Mouse (Mus musculus): ENCODE results near the gene Fam71f1. TPM values are rescaled to one million over a fixed set of nuclear protein-coding genes. Genes with fewer than 3 reads are reported as not detected.

Gene Fam71f1
- 0.12 and 0.26 TPM in 2 replicates for polyA plus RNA-seq (2015; fragmentation: Nextera tagmentation; extraction: Ambion mirVana)

DNA sequence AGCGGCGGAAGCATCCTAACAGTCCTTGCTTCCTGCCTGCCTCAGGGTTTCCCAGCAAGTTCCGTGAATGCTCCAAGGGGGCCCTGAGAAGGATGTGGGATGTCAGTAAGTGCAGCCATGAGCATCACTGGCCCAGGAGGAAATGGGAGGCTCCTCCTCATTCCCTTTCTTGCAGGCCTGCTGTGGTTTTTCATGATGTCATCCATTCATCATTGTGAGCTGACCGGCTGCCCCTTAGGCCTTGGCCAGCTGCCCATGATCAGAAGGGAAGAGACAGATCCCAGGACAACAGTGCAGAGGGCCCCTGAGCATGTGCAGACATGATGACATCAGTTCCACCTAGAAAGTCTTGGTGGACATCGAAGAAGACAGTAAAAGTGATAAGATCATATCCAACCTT, at the start of gene Fam71f1:
Gene Fam71f1, plus strand, starts transcription at position 262 of the 400 bp plus-strand sequence.
- no peak within 1 kb of the TSS for H3K27ac ChIP-seq (ENCODE audit: low read length)
- peak; percentile 85 for ATAC-seq (ENCODE audit: low FRiP score, low TSS enrichment)
- 22% methylated on average over 3 of the region's 5 CpGs for WGBS

GRCm38 (mm10) chr6:29270961-29271360, 48.0 kb upstream of the Fam71f1 start:
- peak overlapping the region; percentile 45 for H3K4me2 ChIP-seq (replicated peaks; ENCODE audit: low read depth, low read length)
- peak overlapping the region; percentile 6; the same call in 1 of the 2 replicates for H3K4me3 ChIP-seq (ENCODE audit: low read length)
- no peaks in the 10 kb centered on the region; the same call in 1 of the 2 replicates for H3K27me3 ChIP-seq (ENCODE audit: insufficient read depth, low read length)
- peak overlapping the region; percentile 14; the same call in 1 of the 2 replicates for H3K9ac ChIP-seq (replicated peaks; ENCODE audit: low read length)
- H3K27ac ChIP-seq (ENCODE audit: low read length): no peak overlapping the region
- no peak; the same call in 1 of the 2 replicates for ATAC-seq (ENCODE audit: low FRiP score, low TSS enrichment)
- H3K4me1 ChIP-seq (ENCODE audit: insufficient read depth, low read length): peaks cover 13% of the 10 kb centered on the region
- peaks cover 7% of the 10 kb centered on the region for H3K36me3 ChIP-seq (ENCODE audit: insufficient read depth, low read length)
- 2% methylated on average over 8 of the region's 8 CpGs for WGBS
- H3K9me3 ChIP-seq (ENCODE audit: low read length): no peaks in the 10 kb centered on the region

More for the DNA sequence above, at the start of gene Fam71f1:
- Histone ChIP-seq H3K9ac (replicated peaks; ENCODE audit: low read length) (no peak within 1 kb of the TSS), H3K4me3 (ENCODE audit: low read length) (no peak within 1 kb of the TSS), H3K27me3 (ENCODE audit: insufficient read depth, low read length) (no peaks in the 10 kb centered on the region), H3K4me2 (replicated peaks; ENCODE audit: low read depth, low read length) (no peak within 1 kb of the TSS), H3K4me1 (ENCODE audit: insufficient read depth, low read length) (peaks cover 14% of the 10 kb centered on the region), H3K36me3 (ENCODE audit: insufficient read depth, low read length) (no peaks in the 10 kb centered on the region), H3K9me3 (ENCODE audit: low read length) (no peaks in the 10 kb centered on the region)

- Histone ChIP-seq H3K36me3 (ENCODE audit: insufficient read depth, low read length) (peaks cover 7% of the 10 kb centered on the region), H3K4me3 (ENCODE audit: low read length) (peak within 1 kb of the TSS; percentile 58), H3K9ac (replicated peaks; ENCODE audit: low read length) (peak within 1 kb of the TSS; percentile 73), H3K9me3 (ENCODE audit: low read length) (no peaks in the 10 kb centered on the region), H3K4me2 (replicated peaks; ENCODE audit: low read depth, low read length) (peak within 1 kb of the TSS; percentile 54), H3K27me3 (ENCODE audit: insufficient read depth, low read length) (no peaks in the 10 kb centered on the region; the same call in 1 of the 2 replicates), H3K27ac (ENCODE audit: low read length) (peak within 1 kb of the TSS; percentile 66; the same call in 1 of the 2 replicates), H3K4me1 (ENCODE audit: insufficient read depth, low read length) (peaks cover 13% of the 10 kb centered on the region)
- peak; percentile 98 for ATAC-seq (ENCODE audit: low FRiP score, low TSS enrichment)
- under 1% methylated on average over 45 of the region's 46 CpGs for WGBS
Observed at GRCm38 (mm10) chr6:29272312-29273072, 46.4 kb upstream of the Fam71f1 start, which contains the start of gene Hilpda. Gene Hilpda, plus strand, starts transcription at chr6:29272488.

GRCm38 (mm10) chr6:29276746-29277145, 42.2 kb upstream of the Fam71f1 start:
- Histone ChIP-seq H3K9ac (replicated peaks; ENCODE audit: low read length) (no peak overlapping the region), H3K4me1 (ENCODE audit: insufficient read depth, low read length) (peaks cover 5% of the 10 kb centered on the region; the same call in 1 of the 2 replicates), H3K36me3 (ENCODE audit: insufficient read depth, low read length) (peaks cover 7% of the 10 kb centered on the region), H3K4me2 (replicated peaks; ENCODE audit: low read depth, low read length) (no peak overlapping the region), H3K27ac (ENCODE audit: low read length) (no peak overlapping the region), H3K9me3 (ENCODE audit: low read length) (no peaks in the 10 kb centered on the region), H3K4me3 (ENCODE audit: low read length) (no peak overlapping the region), H3K27me3 (ENCODE audit: insufficient read depth, low read length) (no peaks in the 10 kb centered on the region)
- WGBS: 94% methylated on average over 5 of the region's 5 CpGs
- ATAC-seq (ENCODE audit: low FRiP score, low TSS enrichment): no peak

DNA sequence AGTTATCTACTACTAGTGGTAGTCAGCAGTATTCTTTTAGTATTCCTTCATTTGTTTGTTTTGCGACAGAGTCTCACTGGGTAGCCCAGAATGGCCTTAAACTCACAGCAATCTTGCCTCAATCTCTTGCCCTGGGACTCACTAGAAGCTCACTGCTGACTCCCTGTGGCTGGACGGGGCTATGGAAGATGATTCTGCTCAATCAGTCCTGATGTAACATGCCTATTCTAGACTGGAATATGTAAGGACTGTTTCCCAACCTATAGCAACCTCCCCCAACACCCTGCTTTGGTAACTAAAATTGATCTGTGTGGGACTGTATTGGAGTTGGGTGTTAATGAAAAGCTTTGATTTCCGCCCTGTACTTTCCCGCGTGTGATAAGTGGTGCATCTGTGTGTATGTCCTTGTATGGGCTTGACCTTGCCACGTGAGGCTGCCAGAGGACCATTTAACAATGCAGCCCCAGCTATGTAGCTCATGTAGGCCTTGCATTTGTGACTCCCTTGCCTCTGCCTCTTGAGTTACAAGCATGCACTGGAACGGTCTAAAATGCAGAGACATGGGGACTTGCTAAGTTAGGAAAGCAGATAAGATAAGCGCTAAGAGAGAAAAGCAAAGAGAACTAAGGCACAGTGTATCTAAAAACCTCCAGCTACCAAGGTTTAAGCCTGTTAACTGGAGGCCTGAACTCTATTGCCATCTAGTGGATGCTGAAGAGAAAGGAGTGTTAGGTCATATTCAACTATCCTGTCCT, 40.2 kb upstream of the Fam71f1 start:
- Histone ChIP-seq H3K27me3 (ENCODE audit: insufficient read depth, low read length) (no peaks in the 10 kb centered on the region), H3K4me3 (ENCODE audit: low read length) (no peak overlapping the region), H3K9ac (replicated peaks; ENCODE audit: low read length) (no peak overlapping the region), H3K4me2 (replicated peaks; ENCODE audit: low read depth, low read length) (no peak overlapping the region), H3K4me1 (ENCODE audit: insufficient read depth, low read length) (no peaks in the 10 kb centered on the region), H3K36me3 (ENCODE audit: insufficient read depth, low read length) (peaks cover 7% of the 10 kb centered on the region), H3K9me3 (ENCODE audit: low read length) (no peaks in the 10 kb centered on the region), H3K27ac (ENCODE audit: low read length) (no peak overlapping the region)
- peak; percentile 63; the same call in 1 of the 2 replicates for ATAC-seq (ENCODE audit: low FRiP score, low TSS enrichment)
- WGBS: 30% methylated on average over 8 of the region's 8 CpGs

GRCm38 (mm10) chr6:29279293-29279692, 39.6 kb upstream of the Fam71f1 start, which contains the start of gene Fam71f2:
Gene Fam71f2, plus strand, starts transcription at chr6:29279593.
- no peaks in the 10 kb centered on the region for H3K27me3 ChIP-seq (ENCODE audit: insufficient read depth, low read length)
- H3K9me3 ChIP-seq (ENCODE audit: low read length): no peaks in the 10 kb centered on the region
- no peak within 1 kb of the TSS for H3K27ac ChIP-seq (ENCODE audit: low read length)
- ATAC-seq (ENCODE audit: low FRiP score, low TSS enrichment): no peak
- H3K4me3 ChIP-seq (ENCODE audit: low read length): no peak within 1 kb of the TSS
- no peak within 1 kb of the TSS for H3K9ac ChIP-seq (replicated peaks; ENCODE audit: low read length)
- WGBS: 83% methylated on average over 8 of the region's 8 CpGs
- H3K36me3 ChIP-seq (ENCODE audit: insufficient read depth, low read length): peaks cover 7% of the 10 kb centered on the region
- H3K4me2 ChIP-seq (replicated peaks; ENCODE audit: low read depth, low read length): no peak within 1 kb of the TSS
- H3K4me1 ChIP-seq (ENCODE audit: insufficient read depth, low read length): no peaks in the 10 kb centered on the region

DNA sequence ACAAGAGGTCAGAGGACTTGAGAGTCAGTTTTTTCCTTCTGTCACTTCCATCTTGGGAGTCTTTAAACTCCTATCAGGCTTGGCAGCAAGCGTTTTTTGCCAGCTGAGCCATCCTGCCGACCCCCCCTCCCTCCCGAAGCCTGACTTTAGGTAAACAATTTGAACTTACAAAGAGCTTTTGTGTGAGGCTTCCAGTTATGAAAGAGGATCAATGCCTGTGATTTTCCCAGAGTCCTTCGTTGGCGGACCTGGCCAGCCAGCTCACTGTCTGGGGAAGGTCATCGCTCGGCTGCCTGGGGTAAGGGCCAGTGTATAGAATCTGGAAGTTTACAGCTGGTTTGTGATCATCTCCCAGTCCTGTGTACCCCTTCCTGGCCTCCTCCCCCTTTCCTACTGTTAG, 38.3 kb upstream of the Fam71f1 start:
- no peak overlapping the region for H3K4me2 ChIP-seq (replicated peaks; ENCODE audit: low read depth, low read length)
- WGBS: 63% methylated on average over 7 of the region's 7 CpGs
- H3K27me3 ChIP-seq (ENCODE audit: insufficient read depth, low read length): no peaks in the 10 kb centered on the region
- no peaks in the 10 kb centered on the region for H3K4me1 ChIP-seq (ENCODE audit: insufficient read depth, low read length)
- H3K4me3 ChIP-seq (ENCODE audit: low read length): no peak overlapping the region
- no peaks in the 10 kb centered on the region for H3K9me3 ChIP-seq (ENCODE audit: low read length)
- H3K27ac ChIP-seq (ENCODE audit: low read length): no peak overlapping the region
- no peak overlapping the region for H3K9ac ChIP-seq (replicated peaks; ENCODE audit: low read length)
- ATAC-seq (ENCODE audit: low FRiP score, low TSS enrichment): no peak
- no peaks in the 10 kb centered on the region for H3K36me3 ChIP-seq (ENCODE audit: insufficient read depth, low read length)

DNA sequence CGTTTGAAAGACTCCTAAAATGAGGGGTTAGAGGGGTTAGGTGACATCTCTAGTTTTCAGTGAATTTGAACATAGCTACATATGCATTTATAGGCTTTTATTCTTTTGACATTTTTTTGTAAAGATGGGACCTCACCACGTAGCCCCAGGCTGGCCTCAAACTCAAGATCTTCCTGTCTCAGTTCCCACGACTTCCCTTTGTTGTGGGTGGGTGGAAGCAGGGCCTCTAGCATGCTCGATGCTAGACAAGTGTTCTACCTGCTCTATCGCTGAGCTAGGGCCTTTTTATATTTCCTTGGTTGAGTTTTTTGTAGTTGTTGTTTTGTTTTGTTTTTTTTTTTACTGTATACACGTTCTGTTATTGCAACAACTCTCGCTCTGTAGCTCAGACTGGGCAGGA, 32.1 kb upstream of the Fam71f1 start:
- WGBS: 79% methylated on average over 7 of the region's 7 CpGs
- no peak overlapping the region for H3K4me2 ChIP-seq (replicated peaks; ENCODE audit: low read depth, low read length)

GRCm38 (mm10) chr6:29287481-29287880, 31.5 kb upstream of the Fam71f1 start:
- Histone ChIP-seq H3K9ac (replicated peaks; ENCODE audit: low read length) (no peak overlapping the region), H3K4me3 (ENCODE audit: low read length) (no peak overlapping the region), H3K36me3 (ENCODE audit: insufficient read depth, low read length) (no peaks in the 10 kb centered on the region), H3K27ac (ENCODE audit: low read length) (0 out of 2 replicates have a peak overlapping the region, but pooled peaks have one; percentile 7), H3K27me3 (ENCODE audit: insufficient read depth, low read length) (no peaks in the 10 kb centered on the region), H3K4me1 (ENCODE audit: insufficient read depth, low read length) (no peaks in the 10 kb centered on the region), H3K9me3 (ENCODE audit: low read length) (no peaks in the 10 kb centered on the region), H3K4me2 (replicated peaks; ENCODE audit: low read depth, low read length) (no peak overlapping the region)
- peak; percentile 42; the same call in 1 of the 2 replicates for ATAC-seq (ENCODE audit: low FRiP score, low TSS enrichment)
- 25% methylated on average over 6 of the region's 6 CpGs for WGBS

More for the DNA sequence above, 32.1 kb upstream of the Fam71f1 start:
- Histone ChIP-seq H3K27me3 (ENCODE audit: insufficient read depth, low read length) (no peaks in the 10 kb centered on the region), H3K36me3 (ENCODE audit: insufficient read depth, low read length) (no peaks in the 10 kb centered on the region), H3K4me3 (ENCODE audit: low read length) (no peak overlapping the region), H3K4me1 (ENCODE audit: insufficient read depth, low read length) (no peaks in the 10 kb centered on the region), H3K27ac (ENCODE audit: low read length) (no peak overlapping the region), H3K9ac (replicated peaks; ENCODE audit: low read length) (no peak overlapping the region), H3K9me3 (ENCODE audit: low read length) (no peaks in the 10 kb centered on the region)
- no peak for ATAC-seq (ENCODE audit: low FRiP score, low TSS enrichment)
